Comparison of ENCODE assay signal across 8 mouse cellular contexts in the genomic region with DNA sequence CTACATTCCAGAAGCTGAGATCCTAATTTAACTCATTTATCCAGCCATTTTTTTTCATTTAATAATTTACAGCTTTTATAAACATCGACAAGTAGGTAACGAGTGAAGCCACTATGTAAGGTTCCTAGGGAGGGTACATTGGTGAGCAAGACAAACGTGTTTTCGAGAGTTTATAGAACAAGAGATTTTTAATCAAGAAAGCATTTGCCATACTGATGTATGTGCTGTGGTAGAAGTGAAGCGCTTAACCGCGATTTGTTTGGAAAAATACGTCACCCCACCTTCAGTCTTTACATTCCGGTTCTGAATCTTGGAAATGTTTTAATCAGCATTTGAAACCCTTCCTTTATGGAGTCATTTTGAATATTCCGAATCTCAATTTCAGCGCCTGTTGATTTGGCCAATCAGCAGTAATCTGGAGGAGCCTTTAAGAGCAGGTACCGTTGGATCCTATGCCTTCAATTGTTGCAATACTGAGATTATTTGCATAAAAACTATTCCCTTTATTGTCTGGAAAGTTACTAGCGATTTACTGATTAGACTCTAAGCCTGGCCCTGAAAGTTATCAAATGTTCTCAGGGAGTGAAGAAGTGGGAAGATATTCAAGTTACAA. TPM values are rescaled to one million over a fixed set of nuclear protein-coding genes. Genes with fewer than 3 reads are reported as not detected.
A peak's percentile ranks its signal among the peaks of the same experiment; 100 is the strongest.
DNase-seq lines count a peak whose midpoint lies in the region; ATAC-seq and TF ChIP-seq lines count a peak whose summit lies in the region.

No protein-coding gene starts in this region.

- no peak for ATAC-seq in embryonic facial prominence, embryonic 11.5 days (replicated peaks; ENCODE audit: insufficient number of reproducible peaks, low FRiP score, low TSS enrichment, low read depth)
- no peak; the same call in 1 of the 2 replicates for ATAC-seq in intestine, embryonic 16.5 days

- H3K9me3 ChIP-seq in embryonic facial prominence, embryonic 11.5 days (replicated peaks; ENCODE audit: control insufficient read depth, low read length), result no peaks in the 10 kb centered on the region
- H3K9me3 ChIP-seq in intestine, embryonic 16.5 days (ENCODE audit: control insufficient read depth, low read length), result no peaks in the 10 kb centered on the region

- H3K27me3 ChIP-seq in embryonic facial prominence, embryonic 11.5 days (ENCODE audit: control insufficient read depth, insufficient read depth, low read length), result no peaks in the 10 kb centered on the region
- no peaks in the 10 kb centered on the region for H3K27me3 ChIP-seq in intestine, embryonic 16.5 days (replicated peaks; ENCODE audit: control insufficient read depth, insufficient read depth, low read length)

- no peak for TF ChIP-seq POLR2A in olfactory bulb, adult 2 months (IDR thresholded peaks at IDR 0.05; ENCODE audit: insufficient read depth, low read depth, low read length)

- no peaks in the 10 kb centered on the region; the same call in 1 of the 2 replicates for H3K36me3 ChIP-seq in embryonic facial prominence, embryonic 11.5 days (replicated peaks; ENCODE audit: control insufficient read depth, insufficient read depth, low read depth, low read length)
- no peaks in the 10 kb centered on the region for H3K36me3 ChIP-seq in intestine, embryonic 16.5 days (ENCODE audit: control insufficient read depth, insufficient read depth, low read length)

- DNase-seq in gastrocnemius, adult 2 months, result no peak
- DNase-seq in gastrocnemius, postnatal 36 days, result no peak
- peak; percentile 55 for DNase-seq in 416B (ENCODE audit: low read depth)
- DNase-seq in embryonic facial prominence, embryonic 11.5 days (ENCODE audit: low spot score), result peak; percentile 26
- DNase-seq in layer of hippocampus, postnatal 36 days, result no peak
- DNase-seq in right cerebral cortex, postnatal 14 days, result no peak

- H3K4me3 ChIP-seq in gastrocnemius, adult 2 months, result peak overlapping the region; percentile 77
- peak overlapping the region; percentile 91 for H3K4me3 ChIP-seq in embryonic facial prominence, embryonic 11.5 days (ENCODE audit: low read depth, low read length)
- H3K4me3 ChIP-seq in intestine, embryonic 16.5 days (ENCODE audit: low read length), result peak overlapping the region; percentile 82
- H3K4me3 ChIP-seq in olfactory bulb, adult 2 months (ENCODE audit: insufficient read depth, low read depth, low read length), result peak overlapping the region; percentile 86

- H3K4me2 ChIP-seq in embryonic facial prominence, embryonic 11.5 days (ENCODE audit: low read depth, low read length), result peak overlapping the region; percentile 60
- H3K4me2 ChIP-seq in intestine, embryonic 16.5 days (ENCODE audit: low read depth, low read length), result peak overlapping the region; percentile 57

- H3K9ac ChIP-seq in embryonic facial prominence, embryonic 11.5 days (replicated peaks; ENCODE audit: low read length), result peak overlapping the region; percentile 91
- peak overlapping the region; percentile 88 for H3K9ac ChIP-seq in intestine, embryonic 16.5 days (ENCODE audit: low read depth, low read length)

- intact Hi-C loops in gastrocnemius, adult 2 months (cut with DNase I), result loop anchor here (10.0 kb wide), 2 partner anchors 52 to 92 kb away; a partner anchor contains a TSS
- intact Hi-C loops in gastrocnemius, postnatal 36 days (cut with DNase I), result no loop called here

- H3K27ac ChIP-seq in gastrocnemius, adult 2 months, result peak overlapping the region; percentile 96
- peak overlapping the region; percentile 54; the same call in 1 of the 2 replicates for H3K27ac ChIP-seq in embryonic facial prominence, embryonic 11.5 days (replicated peaks; ENCODE audit: low read depth, low read length)
- peak overlapping the region; percentile 71; the same call in 1 of the 2 replicates for H3K27ac ChIP-seq in intestine, embryonic 16.5 days (ENCODE audit: low read length)
- no peak overlapping the region for H3K27ac ChIP-seq in olfactory bulb, adult 2 months (ENCODE audit: insufficient read depth, low read depth, low read length)

- H3K4me1 ChIP-seq in embryonic facial prominence, embryonic 11.5 days (ENCODE audit: control insufficient read depth, insufficient read depth, low read length), result no peaks in the 10 kb centered on the region
- H3K4me1 ChIP-seq in intestine, embryonic 16.5 days (ENCODE audit: control insufficient read depth, insufficient read depth, low read length), result peaks cover 9% of the 10 kb centered on the region; the same call in 1 of the 2 replicates
- no peaks in the 10 kb centered on the region for H3K4me1 ChIP-seq in olfactory bulb, adult 2 months (ENCODE audit: control insufficient read depth, insufficient read depth, low read length)

- WGBS in embryonic facial prominence, embryonic 11.5 days, result 2% methylated on average over 13 of the region's 13 CpGs
- WGBS in intestine, embryonic 16.5 days, result 2% methylated on average over 13 of the region's 13 CpGs
- WGBS in olfactory bulb, adult 2 months, result 5% methylated on average over 13 of the region's 13 CpGs

- TF ChIP-seq CTCF in gastrocnemius, adult 2 months (IDR thresholded peaks at IDR 0.05), result no peak
- no peak for TF ChIP-seq CTCF in olfactory bulb, adult 2 months (IDR thresholded peaks at IDR 0.05; ENCODE audit: insufficient read depth, low read depth, low read length)

RNA-seq across cellular contexts. Expression of a gene that starts 0.8 kb away (rescaled TPM):
- total RNA-seq in gastrocnemius, adult 2 months (2021), result 10 to 100 TPM; 11.7 to 19.7 TPM
- total RNA-seq in gastrocnemius, postnatal 36 days (2021), result 10 to 100 TPM; 11.3 to 14.3 TPM
- polyA plus RNA-seq in embryonic facial prominence, embryonic 11.5 days (2014; fragmentation: Nextera tagmentation; extraction: Ambion mirVana), result 29.6 and 37.1 TPM in 2 replicates
- 6.9 and 7.1 TPM in 2 replicates for polyA plus RNA-seq in intestine, embryonic 16.5 days (2015; fragmentation: Nextera tagmentation; extraction: Ambion mirVana)
- polyA plus RNA-seq in olfactory bulb, adult 2 months (2012; ENCODE audit: insufficient read depth, insufficient read length, low replicate concordance, missing spikeins), result 137 TPM in 1 of 2 replicates, not detected in the other
- total RNA-seq in layer of hippocampus, postnatal 36 days (2021), result 10 to 100 TPM; 27.1 to 29.0 TPM

RNA-seq across cellular contexts. Expression of a gene that starts 51.0 kb away (rescaled TPM):
- total RNA-seq in gastrocnemius, adult 2 months (2021), result 10 to 100 TPM; 37.7 to 75.4 TPM
- total RNA-seq in gastrocnemius, postnatal 36 days (2021), result 10 to 100 TPM; 41.0 to 44.1 TPM
- 11.1 and 12.3 TPM in 2 replicates for polyA plus RNA-seq in embryonic facial prominence, embryonic 11.5 days (2014; fragmentation: Nextera tagmentation; extraction: Ambion mirVana)
- polyA plus RNA-seq in intestine, embryonic 16.5 days (2015; fragmentation: Nextera tagmentation; extraction: Ambion mirVana), result 7.6 and 8.0 TPM in 2 replicates
- polyA plus RNA-seq in olfactory bulb, adult 2 months (2012; ENCODE audit: insufficient read depth, insufficient read length, low replicate concordance, missing spikeins), result not detected in 2 replicates
- 1 to 10 TPM; 1.5 to 1.7 TPM for total RNA-seq in layer of hippocampus, postnatal 36 days (2021)

Comparison
In these comparisons a context has a peak if more than half of its experiments do, and no peak if none do; other contexts are left out.
1. DNase-seq: peak in 416B (single experiment) and embryonic facial prominence, embryonic 11.5 days (single experiment); none in gastrocnemius, adult 2 months (single experiment), gastrocnemius, postnatal 36 days (0 of 2), layer of hippocampus, postnatal 36 days (0 of 2) and right cerebral cortex, postnatal 14 days (single experiment).
2. RNA of a gene that starts 51.0 kb away (total RNA-seq): 37.7 to 75.4 TPM in gastrocnemius, adult 2 months and 41.0 to 44.1 TPM in gastrocnemius, postnatal 36 days; 1.5 to 1.7 TPM in layer of hippocampus, postnatal 36 days; every median in the first group is over 10 times any median in the second.
3. Peak in every context shown above with its lines, with median percentiles within 50 percentile points of each other: H3K4me3 ChIP-seq.